Mouse (Mus musculus): ENCODE measurements at regions not wholly inside any gene's neighbourhood (a gene's known extent, or its start where the extent isn't known, plus 50 kb on each side); places are given as distances from the start of the nearest gene placed in this dataset.

DNA sequence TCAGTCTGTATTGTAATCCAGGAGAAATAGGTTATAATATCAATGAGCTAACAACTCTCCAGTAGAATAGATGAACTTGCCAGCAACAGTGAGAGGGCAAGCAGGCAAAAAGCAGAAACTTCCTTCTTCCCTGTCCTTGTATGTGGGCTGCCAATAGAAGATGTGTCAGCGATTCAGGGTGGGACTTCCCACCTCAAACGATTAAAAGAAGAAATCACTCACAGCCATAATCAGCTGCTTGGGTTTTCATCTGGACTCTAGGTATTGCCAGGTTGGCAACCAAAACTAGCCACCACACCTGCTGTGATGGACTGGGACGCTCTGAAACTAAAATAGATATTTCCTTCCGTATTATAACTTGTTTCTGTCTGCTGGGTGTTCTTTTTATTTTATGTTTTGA, 133.2 kb upstream of the Map3k1 start:
- Histone ChIP-seq H3K4me3 (ENCODE audit: insufficient read depth, low read depth, low read length) (no peak overlapping the region), H3K27ac (ENCODE audit: insufficient read depth, low read depth, low read length) (no peak overlapping the region)
- WGBS = 92% methylated on average over 4 of the region's 4 CpGs

GRCm38 (mm10) chr13:111943392-111944088, 134.7 kb upstream of the Map3k1 start:
- Histone ChIP-seq H3K4me1 (ENCODE audit: control insufficient read depth, insufficient read depth, low read length) (peaks cover 11% of the 10 kb centered on the region), H3K4me3 (ENCODE audit: insufficient read depth, low read depth, low read length) (no peak overlapping the region), H3K27ac (ENCODE audit: insufficient read depth, low read depth, low read length) (no peak overlapping the region)
- TF ChIP-seq CTCF (IDR thresholded peaks at IDR 0.05; ENCODE audit: insufficient read depth, low read depth, low read length) (no peak), POLR2A (IDR thresholded peaks at IDR 0.05; ENCODE audit: insufficient read depth, low read depth, low read length) (no peak)
- WGBS = 48% methylated on average over 15 of the region's 15 CpGs

More for the DNA sequence above, 133.2 kb upstream of the Map3k1 start:
- TF ChIP-seq CTCF (IDR thresholded peaks at IDR 0.05; ENCODE audit: insufficient read depth, low read depth, low read length) (no peak), POLR2A (IDR thresholded peaks at IDR 0.05; ENCODE audit: insufficient read depth, low read depth, low read length) (no peak)
- peaks cover 15% of the 10 kb centered on the region for H3K4me1 ChIP-seq (ENCODE audit: control insufficient read depth, insufficient read depth, low read length)

DNA sequence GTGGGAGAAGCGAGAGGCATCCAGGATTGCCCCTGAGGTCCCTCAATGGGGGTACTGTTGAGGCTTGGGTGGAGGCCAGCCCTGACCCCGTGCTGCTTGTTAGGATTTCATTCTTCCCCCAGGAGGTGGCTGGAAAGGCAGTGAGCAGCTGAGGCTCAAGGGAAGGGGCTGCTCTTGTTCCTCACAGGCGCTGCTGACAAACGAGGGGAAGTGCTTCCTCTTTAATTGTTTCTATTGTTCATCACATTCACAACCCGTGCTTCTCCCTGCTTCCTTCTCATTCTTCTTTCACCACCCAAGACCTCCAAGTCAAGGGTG, 135.3 kb upstream of the Map3k1 start:
- TF ChIP-seq POLR2A (IDR thresholded peaks at IDR 0.05; ENCODE audit: insufficient read depth, low read depth, low read length) (no peak), CTCF (IDR thresholded peaks at IDR 0.05; ENCODE audit: insufficient read depth, low read depth, low read length) (no peak)
- Histone ChIP-seq H3K27ac (ENCODE audit: insufficient read depth, low read depth, low read length) (no peak overlapping the region), H3K4me3 (ENCODE audit: insufficient read depth, low read depth, low read length) (no peak overlapping the region), H3K4me1 (ENCODE audit: control insufficient read depth, insufficient read depth, low read length) (peaks cover 11% of the 10 kb centered on the region)
- 23% methylated on average over 5 of the region's 5 CpGs for WGBS

DNA sequence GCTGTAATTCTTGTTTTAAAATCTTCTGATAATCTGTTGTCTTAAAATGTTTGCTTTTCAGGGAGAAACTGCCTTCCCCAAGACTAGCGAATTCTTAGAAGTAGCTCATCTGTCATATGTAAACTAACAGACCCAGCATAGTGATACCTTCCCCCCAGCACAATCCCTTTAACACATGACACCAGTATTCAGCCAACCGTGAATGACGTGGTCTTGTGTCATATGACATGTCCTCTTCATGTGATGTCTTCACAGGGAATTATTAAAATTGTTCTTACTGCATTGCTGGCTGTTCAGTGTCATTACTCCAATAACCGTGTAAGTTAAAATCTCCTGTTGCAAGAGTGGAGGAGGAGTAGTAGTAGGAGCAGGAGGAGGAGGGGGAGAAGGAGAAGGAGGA, 137.5 kb upstream of the Map3k1 start:
- H3K4me1 ChIP-seq (ENCODE audit: control insufficient read depth, insufficient read depth, low read length) = peaks cover 9% of the 10 kb centered on the region
- TF ChIP-seq CTCF (IDR thresholded peaks at IDR 0.05; ENCODE audit: insufficient read depth, low read depth, low read length) = no peak
- no peak for TF ChIP-seq POLR2A (IDR thresholded peaks at IDR 0.05; ENCODE audit: insufficient read depth, low read depth, low read length)
- no peak overlapping the region for H3K27ac ChIP-seq (ENCODE audit: insufficient read depth, low read depth, low read length)
- no peak overlapping the region for H3K4me3 ChIP-seq (ENCODE audit: insufficient read depth, low read depth, low read length)
- 80% methylated on average over 4 of the region's 4 CpGs for WGBS

- no peak overlapping the region for H3K27ac ChIP-seq (ENCODE audit: insufficient read depth, low read depth, low read length)
- TF ChIP-seq POLR2A (IDR thresholded peaks at IDR 0.05; ENCODE audit: insufficient read depth, low read depth, low read length) = no peak
- TF ChIP-seq CTCF (IDR thresholded peaks at IDR 0.05; ENCODE audit: insufficient read depth, low read depth, low read length) = no peak
- 87% methylated on average over 8 of the region's 8 CpGs for WGBS
- H3K4me1 ChIP-seq (ENCODE audit: control insufficient read depth, insufficient read depth, low read length) = peaks cover 9% of the 10 kb centered on the region
- H3K4me3 ChIP-seq (ENCODE audit: insufficient read depth, low read depth, low read length) = no peak overlapping the region
Measured at GRCm38 (mm10) chr13:111946811-111947210, 138.0 kb upstream of the Map3k1 start.

DNA sequence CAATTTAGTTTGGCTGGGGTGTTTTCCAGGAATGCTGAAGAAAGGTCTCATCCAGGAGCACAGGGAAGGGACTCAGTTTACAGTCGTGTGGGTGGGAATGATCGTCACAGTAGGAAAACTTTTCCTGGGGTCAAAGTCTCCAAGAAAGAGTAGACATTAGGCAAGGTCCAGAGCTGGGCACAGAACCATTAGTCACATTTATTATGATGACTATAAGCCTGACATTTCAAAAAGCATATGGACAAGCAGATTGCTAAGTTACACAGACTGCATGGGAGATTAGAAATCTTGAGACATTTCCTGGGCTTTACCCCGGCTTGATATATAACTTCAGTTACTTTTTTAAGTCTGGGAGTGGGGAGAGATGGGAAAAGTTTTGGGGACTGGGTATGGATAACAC, 139.6 kb upstream of the Map3k1 start:
- Histone ChIP-seq H3K4me1 (ENCODE audit: control insufficient read depth, insufficient read depth, low read length) (peaks cover 8% of the 10 kb centered on the region), H3K4me3 (ENCODE audit: insufficient read depth, low read depth, low read length) (no peak overlapping the region), H3K27ac (ENCODE audit: insufficient read depth, low read depth, low read length) (no peak overlapping the region)
- 89% methylated on average over 3 of the region's 3 CpGs for WGBS
- no peak for TF ChIP-seq CTCF (IDR thresholded peaks at IDR 0.05; ENCODE audit: insufficient read depth, low read depth, low read length)
- no peak for TF ChIP-seq POLR2A (IDR thresholded peaks at IDR 0.05; ENCODE audit: insufficient read depth, low read depth, low read length)

DNA sequence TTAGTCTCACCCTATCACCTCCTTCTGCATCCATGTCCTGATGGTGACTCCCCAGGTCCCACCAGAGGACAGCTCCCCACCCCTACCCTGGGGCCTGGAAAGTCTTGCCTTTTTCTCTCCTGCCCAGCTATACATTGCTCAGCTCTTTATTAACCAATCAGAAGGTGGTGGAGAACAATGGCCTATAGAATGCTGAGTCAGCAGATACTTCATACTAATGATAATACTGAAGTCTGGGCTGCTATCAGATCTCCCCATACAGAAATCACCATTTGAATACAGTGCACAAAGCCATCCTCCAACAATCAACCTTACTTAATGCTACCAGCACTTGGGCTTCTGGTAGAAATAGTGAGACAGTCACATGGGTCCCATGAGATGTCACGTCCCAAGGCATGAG, 141.2 kb upstream of the Map3k1 start:
- Histone ChIP-seq H3K4me3 (ENCODE audit: insufficient read depth, low read depth, low read length) (no peak overlapping the region), H3K4me1 (ENCODE audit: control insufficient read depth, insufficient read depth, low read length) (peaks cover 2% of the 10 kb centered on the region), H3K27ac (ENCODE audit: insufficient read depth, low read depth, low read length) (no peak overlapping the region)
- no peak for TF ChIP-seq POLR2A (IDR thresholded peaks at IDR 0.05; ENCODE audit: insufficient read depth, low read depth, low read length)
- no peak for TF ChIP-seq CTCF (IDR thresholded peaks at IDR 0.05; ENCODE audit: insufficient read depth, low read depth, low read length)
- 98% methylated on average over 1 of the region's 1 CpGs for WGBS

GRCm38 (mm10) chr13:111953860-111954519, 145.2 kb upstream of the Map3k1 start:
- WGBS = 63% methylated on average over 8 of the region's 8 CpGs
- Histone ChIP-seq H3K27ac (ENCODE audit: insufficient read depth, low read depth, low read length) (no peak overlapping the region), H3K4me1 (ENCODE audit: control insufficient read depth, insufficient read depth, low read length) (peaks cover 2% of the 10 kb centered on the region), H3K4me3 (ENCODE audit: insufficient read depth, low read depth, low read length) (no peak overlapping the region)
- TF ChIP-seq CTCF (IDR thresholded peaks at IDR 0.05; ENCODE audit: insufficient read depth, low read depth, low read length) (no peak), POLR2A (IDR thresholded peaks at IDR 0.05; ENCODE audit: insufficient read depth, low read depth, low read length) (no peak)

- 23% methylated on average over 6 of the region's 6 CpGs for WGBS
- Histone ChIP-seq H3K27ac (ENCODE audit: insufficient read depth, low read depth, low read length) (no peak overlapping the region), H3K4me1 (ENCODE audit: control insufficient read depth, insufficient read depth, low read length) (peaks cover 2% of the 10 kb centered on the region), H3K4me3 (ENCODE audit: insufficient read depth, low read depth, low read length) (no peak overlapping the region)
- no peak for TF ChIP-seq POLR2A (IDR thresholded peaks at IDR 0.05; ENCODE audit: insufficient read depth, low read depth, low read length)
- no peak for TF ChIP-seq CTCF (IDR thresholded peaks at IDR 0.05; ENCODE audit: insufficient read depth, low read depth, low read length)
Measured at GRCm38 (mm10) chr13:111954520-111954884, 145.7 kb upstream of the Map3k1 start.

Measured in olfactory bulb, adult 2 months (tissue).